ENCODE assay signal across 10 mouse cellular contexts in the genomic region with DNA sequence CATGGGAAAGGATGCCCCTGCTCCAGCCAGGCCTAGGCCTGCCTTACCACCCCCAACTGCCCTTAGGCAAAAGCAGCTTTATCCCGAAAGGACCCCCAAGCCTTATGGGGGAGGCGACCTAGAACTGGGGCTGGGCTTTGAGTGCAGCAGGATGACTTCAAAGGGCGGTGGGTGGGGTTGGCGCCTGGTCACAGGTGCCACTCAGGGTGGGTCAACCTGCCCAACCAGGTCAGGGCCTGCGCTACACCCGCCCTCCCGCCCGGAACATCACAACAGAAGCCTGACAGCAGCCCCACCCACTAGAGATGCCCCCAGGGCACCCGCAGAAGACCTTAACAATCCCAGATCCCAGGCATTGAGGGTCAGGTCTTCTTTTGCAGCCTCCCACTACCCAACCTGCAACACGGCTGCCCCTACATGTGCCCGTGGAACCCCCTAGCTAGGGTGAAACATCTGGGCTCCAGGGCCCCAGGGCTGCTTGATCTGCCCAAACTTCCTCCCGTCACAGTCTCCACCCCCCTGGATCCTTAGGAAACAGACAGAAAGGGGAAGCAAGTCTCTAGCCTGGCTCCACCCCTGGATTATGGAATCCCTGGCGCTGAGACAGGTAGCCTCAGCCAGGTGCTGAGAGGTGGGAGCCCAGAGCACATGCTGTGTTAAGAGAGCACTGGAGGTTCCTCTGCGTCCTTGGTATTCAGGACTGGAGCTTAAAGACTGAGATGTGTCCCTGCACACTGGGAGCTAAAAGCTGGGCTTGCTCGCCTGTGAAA. TPM values are rescaled to one million over a fixed set of nuclear protein-coding genes. Genes with fewer than 3 reads are reported as not detected.
A peak's percentile ranks its signal among the peaks of the same experiment; 100 is the strongest.
DNase-seq lines count a peak whose midpoint lies in the region; ATAC-seq and TF ChIP-seq lines count a peak whose summit lies in the region.
"Had no signal": no experiment of that assay in that cellular context is flagged by ENCODE, and none has a peak within 500 bp of the region (broad histone marks: within the 10 kb centered on the region; RNA-seq: fewer than 3 reads in every experiment).

No protein-coding gene starts in this region.

- peaks cover 47% of the 10 kb centered on the region for H3K27me3 ChIP-seq in heart, embryonic 11.5 days (ENCODE audit: control insufficient read depth, insufficient read depth, low read length)
- peaks cover 11% of the 10 kb centered on the region for H3K27me3 ChIP-seq in heart, adult 2 months (ENCODE audit: control insufficient read depth, insufficient read depth, low read length)
- peaks cover 48% of the 10 kb centered on the region for H3K27me3 ChIP-seq in forebrain, embryonic 13.5 days
- peaks cover 63% of the 10 kb centered on the region for H3K27me3 ChIP-seq in limb, embryonic 13.5 days
- no peaks in the 10 kb centered on the region; the same call in 1 of the 2 replicates for H3K27me3 ChIP-seq in midbrain, postnatal 0 days (ENCODE audit: insufficient read depth, low read length)

- TF ChIP-seq POLR2A in heart, adult 2 months (IDR thresholded peaks at IDR 0.05; ENCODE audit: insufficient read depth, low read depth, low read length) = no peak

- H3K9me3 ChIP-seq in heart, embryonic 11.5 days (replicated peaks; ENCODE audit: control insufficient read depth, low read length) = no peaks in the 10 kb centered on the region
- H3K9me3 ChIP-seq in forebrain, embryonic 13.5 days (replicated peaks) = no peaks in the 10 kb centered on the region
- H3K9me3 ChIP-seq in limb, embryonic 13.5 days = no peaks in the 10 kb centered on the region
- H3K9me3 ChIP-seq in midbrain, postnatal 0 days (ENCODE audit: low read length) = no peaks in the 10 kb centered on the region

- H3K4me3 ChIP-seq in heart, embryonic 11.5 days (ENCODE audit: low read depth, low read length) = peak overlapping the region; percentile 37; the same call in 1 of the 2 replicates
- H3K4me3 ChIP-seq in heart, adult 2 months = no peak overlapping the region
- peak overlapping the region; percentile 33; the same call in 1 of the 2 replicates for H3K4me3 ChIP-seq in forebrain, embryonic 13.5 days
- H3K4me3 ChIP-seq in limb, embryonic 13.5 days = peak overlapping the region; percentile 35; the same call in 1 of the 2 replicates
- H3K4me3 ChIP-seq in midbrain, postnatal 0 days (ENCODE audit: low read depth, low read length) = peak overlapping the region; percentile 37; the same call in 1 of the 2 replicates

- no peak overlapping the region; the same call in 1 of the 2 replicates for H3K4me2 ChIP-seq in heart, embryonic 11.5 days
- peak overlapping the region; percentile 68 for H3K4me2 ChIP-seq in forebrain, embryonic 13.5 days
- peak overlapping the region; percentile 64 for H3K4me2 ChIP-seq in limb, embryonic 13.5 days (replicated peaks)
- H3K4me2 ChIP-seq in midbrain, postnatal 0 days (ENCODE audit: low read depth, low read length, poor library complexity, severe bottlenecking) = peak overlapping the region; percentile 83

- intact Hi-C loops in heart, adult 2 months (cut with DNase I) = no loop called here

- no peak for TF ChIP-seq CTCF in heart, adult 2 months (IDR thresholded peaks at IDR 0.05)
- no peak for TF ChIP-seq CTCF in midbrain, postnatal 0 days (IDR thresholded peaks at IDR 0.05)

- WGBS in heart, embryonic 11.5 days (ENCODE audit: insufficient replicate concordance) = 12% methylated on average over 15 of the region's 15 CpGs
- 38% methylated on average over 15 of the region's 15 CpGs for WGBS in heart, adult 2 months
- WGBS in forebrain, embryonic 13.5 days = 16% methylated on average over 15 of the region's 15 CpGs
- WGBS in limb, embryonic 13.5 days = 15% methylated on average over 15 of the region's 15 CpGs
- WGBS in midbrain, postnatal 0 days = 26% methylated on average over 15 of the region's 15 CpGs

- peaks cover 15% of the 10 kb centered on the region for H3K4me1 ChIP-seq in heart, embryonic 11.5 days (ENCODE audit: control insufficient read depth, insufficient read depth, low read length)
- H3K4me1 ChIP-seq in heart, adult 2 months (ENCODE audit: control insufficient read depth, insufficient read depth, low read length) = peaks cover 2% of the 10 kb centered on the region
- H3K4me1 ChIP-seq in forebrain, embryonic 13.5 days = peaks cover 10% of the 10 kb centered on the region
- H3K4me1 ChIP-seq in limb, embryonic 13.5 days = peaks cover 33% of the 10 kb centered on the region
- H3K4me1 ChIP-seq in midbrain, postnatal 0 days (ENCODE audit: insufficient read depth, low read length) = 0 out of 2 replicates have a peak, but pooled peaks cover 8% of the 10 kb centered on the region

- ATAC-seq in heart, embryonic 11.5 days (replicated peaks; ENCODE audit: insufficient number of reproducible peaks, low FRiP score, low TSS enrichment) = no peak
- no peak for ATAC-seq in forebrain, embryonic 13.5 days
- ATAC-seq in limb, embryonic 13.5 days (ENCODE audit: low FRiP score, low read depth) = no peak
- 0 out of 2 replicates have a peak, but pooled peaks have one; percentile 23 for ATAC-seq in midbrain, postnatal 0 days (ENCODE audit: low FRiP score)

- no peaks in the 10 kb centered on the region for H3K79me2 ChIP-seq in heart, adult 2 months (replicated peaks; ENCODE audit: control insufficient read depth, insufficient read depth, low read length)

- no peak for TF ChIP-seq EP300 in heart, adult 2 months (IDR thresholded peaks at IDR 0.05; ENCODE audit: insufficient read depth, low read depth, low read length)

- H3K36me3 ChIP-seq in heart, embryonic 11.5 days (ENCODE audit: control insufficient read depth, insufficient read depth, low read length) = no peaks in the 10 kb centered on the region
- H3K36me3 ChIP-seq in heart, adult 2 months (ENCODE audit: control insufficient read depth, insufficient read depth, low read length) = no peaks in the 10 kb centered on the region
- no peaks in the 10 kb centered on the region for H3K36me3 ChIP-seq in forebrain, embryonic 13.5 days (ENCODE audit: poor library complexity, severe bottlenecking)
- H3K36me3 ChIP-seq in limb, embryonic 13.5 days = no peaks in the 10 kb centered on the region
- H3K36me3 ChIP-seq in midbrain, postnatal 0 days (ENCODE audit: insufficient read depth, low read length) = no peaks in the 10 kb centered on the region

- no peak overlapping the region for H3K9ac ChIP-seq in heart, embryonic 11.5 days (ENCODE audit: low read depth, low read length)
- no peak overlapping the region for H3K9ac ChIP-seq in heart, adult 2 months (ENCODE audit: low read depth, low read length)
- H3K9ac ChIP-seq in forebrain, embryonic 13.5 days = peak overlapping the region; percentile 47; the same call in 1 of the 2 replicates
- no peak overlapping the region for H3K9ac ChIP-seq in limb, embryonic 13.5 days
- peak overlapping the region; percentile 48; the same call in 1 of the 2 replicates for H3K9ac ChIP-seq in midbrain, postnatal 0 days (replicated peaks; ENCODE audit: low read length, poor library complexity, severe bottlenecking)

- H3K27ac ChIP-seq in heart, embryonic 11.5 days (ENCODE audit: low read depth, low read length) = no peak overlapping the region
- H3K27ac ChIP-seq in heart, adult 2 months = no peak overlapping the region
- no peak overlapping the region for H3K27ac ChIP-seq in forebrain, embryonic 13.5 days
- H3K27ac ChIP-seq in limb, embryonic 13.5 days = peak overlapping the region; percentile 48; the same call in 1 of the 2 replicates
- no peak overlapping the region for H3K27ac ChIP-seq in midbrain, postnatal 0 days (ENCODE audit: low read depth, low read length)
- H3K27ac ChIP-seq: gastrocnemius, adult 2 months had no signal

- DNase-seq in heart, adult 2 months = no peak
- no peak for DNase-seq in midbrain, postnatal 0 days (ENCODE audit: low spot score)
- no peak for DNase-seq in layer of hippocampus, adult 11-12 months (ENCODE audit: low spot score)
- DNase-seq in cerebellum, adult 9-10 months = no peak
- DNase-seq in thymus, postnatal 25 days = no peak
- DNase-seq: cerebellum, adult 11-12 months had no signal

RNA-seq across cellular contexts. Expression of a gene that starts 37.0 kb away (rescaled TPM):
- 0.13 TPM in 1 of 2 replicates, not detected in the other for polyA plus RNA-seq in heart, embryonic 11.5 days (2014; fragmentation: Nextera tagmentation; extraction: Ambion mirVana)
- not detected for total RNA-seq in heart, adult 2 months (2021)
- polyA plus RNA-seq in heart, adult 2 months (2012; rRNA removed) = 0.12 TPM in 1 of 2 replicates, not detected in the other
- not detected in 2 replicates for polyA plus RNA-seq in forebrain, embryonic 13.5 days (2015; fragmentation: Nextera tagmentation; extraction: Ambion mirVana)
- 0.15 and 0.27 TPM in 2 replicates for polyA plus RNA-seq in limb, embryonic 13.5 days (2015; fragmentation: Nextera tagmentation; extraction: Ambion mirVana)
- not detected in 2 replicates for total RNA-seq in midbrain, postnatal 0 days (2014; rRNA removed)
- polyA plus RNA-seq in midbrain, postnatal 0 days (2015; fragmentation: Nextera tagmentation; extraction: Ambion mirVana) = not detected in 2 replicates
- total RNA-seq: gastrocnemius, adult 2 months had no signal

Comparison
In these comparisons a context has a peak if more than half of its experiments do, and no peak if none do; other contexts are left out.
1. H3K9ac ChIP-seq: peak in forebrain, embryonic 13.5 days (single experiment) and midbrain, postnatal 0 days (single experiment); none in heart, embryonic 11.5 days (single experiment), heart, adult 2 months (single experiment) and limb, embryonic 13.5 days (single experiment).